Mouse (Mus musculus): ENCODE data around the gene 1700020N01Rik.

Gene 1700020N01Rik

DNA sequence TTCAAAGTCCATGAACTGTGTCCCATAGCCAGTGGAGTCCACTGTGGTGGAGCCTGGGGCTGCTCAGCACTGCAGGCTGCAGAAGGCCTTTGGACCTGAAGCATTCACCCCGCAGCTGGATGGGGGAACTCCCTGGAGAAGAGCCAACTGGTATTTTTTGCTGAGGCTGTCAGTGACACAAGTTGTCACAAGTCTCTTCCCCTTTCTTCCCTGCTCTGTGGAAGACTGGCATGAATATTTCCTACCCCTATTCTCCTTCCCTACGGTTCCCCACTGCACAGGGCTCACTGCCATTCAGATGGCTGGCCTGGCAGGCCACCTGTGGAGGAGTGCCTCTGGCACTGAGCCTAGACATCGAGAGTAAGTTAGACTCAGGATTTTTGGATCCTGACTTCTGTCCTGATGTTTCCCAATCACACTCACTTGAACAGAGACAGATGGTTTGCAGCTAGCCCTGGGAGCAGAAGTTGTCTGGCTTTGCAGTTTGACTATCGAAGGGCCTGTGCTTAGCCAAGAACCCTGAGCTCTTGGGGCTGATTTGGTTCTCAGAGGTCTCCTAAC, 12.1 kb downstream of the 1700020N01Rik start:
- no peak for DNase-seq

DNA sequence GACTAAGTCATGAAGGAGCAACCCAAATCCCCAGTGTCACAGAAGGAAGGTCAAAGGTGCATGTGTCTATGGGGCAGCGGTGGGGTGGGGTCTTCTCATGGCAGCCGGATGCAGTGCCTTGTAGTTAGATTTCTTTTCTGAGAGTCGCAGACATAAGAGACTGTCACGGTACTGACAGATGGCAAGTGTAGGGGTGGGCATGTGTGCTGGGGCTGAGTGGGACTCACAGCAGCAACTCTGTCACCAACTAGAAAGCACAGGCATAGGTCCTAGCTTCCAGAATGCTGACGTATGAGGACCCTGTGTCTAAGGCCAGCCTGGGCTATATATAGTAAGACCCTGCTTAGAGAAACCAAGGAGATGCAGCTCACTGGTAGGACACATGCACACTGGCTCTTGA, 12.7 kb downstream of the 1700020N01Rik start:
- DNase-seq = no peak

DNA sequence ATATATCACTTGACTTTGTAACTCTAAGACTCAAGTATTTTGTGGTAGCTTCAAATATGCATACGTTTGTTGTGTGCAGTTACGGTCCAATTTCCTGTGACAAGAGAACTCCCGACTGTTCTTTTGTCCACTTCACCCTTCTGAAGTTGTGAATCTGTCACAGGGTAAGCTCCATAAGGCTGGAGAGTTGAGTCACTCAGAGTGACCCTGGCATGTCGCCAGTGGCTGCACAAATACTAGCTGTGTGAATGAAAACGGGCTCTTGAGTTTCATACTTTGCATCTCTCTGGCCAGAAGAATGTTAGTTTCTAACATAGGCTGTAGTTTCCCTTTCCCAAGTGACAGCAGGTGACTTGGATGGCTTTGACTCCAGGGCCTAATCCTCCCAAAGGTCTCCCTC, 14.0 kb downstream of the 1700020N01Rik start:
- no peak for DNase-seq

DNA sequence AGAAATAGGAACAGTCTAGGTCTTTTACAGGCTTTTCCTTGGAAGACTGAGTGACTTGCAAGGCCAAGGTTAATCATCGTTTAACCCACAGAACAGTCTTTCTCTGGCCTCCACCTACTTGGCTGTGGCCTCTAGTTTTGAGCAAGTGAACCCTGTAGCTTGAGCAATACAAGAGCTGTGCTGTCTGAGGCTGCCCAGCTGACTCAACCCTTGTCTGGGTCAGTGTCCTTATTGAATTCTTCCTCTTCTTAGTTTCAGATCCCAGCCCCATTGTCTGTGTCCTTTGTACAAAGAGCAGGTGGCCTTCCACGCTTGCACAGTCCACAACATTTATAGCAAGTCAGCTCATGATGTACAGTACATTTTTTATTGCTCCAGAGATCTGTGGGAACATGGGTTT, 16.6 kb downstream of the 1700020N01Rik start:
- no peak for DNase-seq

DNA sequence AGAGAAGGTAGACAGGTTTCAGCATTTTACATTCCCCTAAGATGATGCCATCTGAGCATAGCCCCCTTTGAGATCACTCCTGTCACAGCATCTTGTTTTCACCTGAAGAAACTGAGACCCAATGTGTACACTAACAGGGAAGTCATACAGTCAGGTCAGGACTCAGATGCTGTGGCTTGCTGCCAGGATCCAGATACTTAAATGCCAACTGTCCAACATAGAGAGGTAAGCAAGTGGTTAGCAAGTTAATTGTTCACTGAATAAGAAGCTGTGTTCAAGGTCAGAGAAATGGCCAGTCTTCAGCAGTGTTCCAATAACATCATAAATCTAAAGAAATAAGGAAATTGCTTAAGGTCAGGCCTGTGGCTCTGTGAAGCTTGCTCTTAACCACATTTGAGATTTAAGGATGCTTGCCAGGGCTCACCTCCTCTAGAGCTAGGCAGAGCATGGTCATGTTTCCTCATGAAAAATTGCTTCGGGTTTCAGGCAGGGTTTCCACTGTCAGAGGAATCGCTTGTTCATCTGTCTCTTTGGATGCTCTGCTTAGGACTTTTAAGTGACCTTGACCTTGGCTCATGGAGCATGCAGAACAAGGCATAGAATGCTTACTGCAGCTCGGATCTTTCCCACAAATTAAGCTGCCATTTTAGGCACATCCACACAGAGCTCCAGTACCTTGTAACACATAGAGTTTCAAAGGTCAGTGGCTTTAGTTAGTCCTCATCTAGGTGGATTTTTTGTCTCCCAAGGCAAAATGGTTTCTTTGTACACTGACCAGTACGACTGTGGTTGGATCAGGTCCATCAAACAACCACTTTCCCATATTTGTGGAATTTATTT, 20.3 kb downstream of the 1700020N01Rik start:
- DNase-seq = no peak

DNA sequence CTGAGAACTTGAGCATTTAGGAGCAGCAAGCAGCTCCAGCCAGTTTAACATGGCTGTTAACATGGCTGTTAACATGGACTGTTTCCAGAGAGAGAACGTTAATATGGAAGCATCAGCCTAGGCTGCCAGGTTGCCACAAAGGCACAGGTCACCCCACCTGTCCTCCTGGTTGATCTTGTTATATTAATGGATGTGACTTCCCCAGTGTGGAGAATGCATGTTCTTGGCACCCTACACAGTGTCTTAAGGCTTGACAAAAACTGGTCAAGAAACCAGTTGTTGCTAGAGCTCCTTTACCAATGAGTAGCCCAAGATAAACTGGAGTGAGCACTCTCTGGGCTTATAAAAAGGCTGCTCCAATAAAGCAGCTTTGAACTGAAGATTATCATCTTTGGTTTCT, 21.6 kb downstream of the 1700020N01Rik start:
- DNase-seq = no peak

DNA sequence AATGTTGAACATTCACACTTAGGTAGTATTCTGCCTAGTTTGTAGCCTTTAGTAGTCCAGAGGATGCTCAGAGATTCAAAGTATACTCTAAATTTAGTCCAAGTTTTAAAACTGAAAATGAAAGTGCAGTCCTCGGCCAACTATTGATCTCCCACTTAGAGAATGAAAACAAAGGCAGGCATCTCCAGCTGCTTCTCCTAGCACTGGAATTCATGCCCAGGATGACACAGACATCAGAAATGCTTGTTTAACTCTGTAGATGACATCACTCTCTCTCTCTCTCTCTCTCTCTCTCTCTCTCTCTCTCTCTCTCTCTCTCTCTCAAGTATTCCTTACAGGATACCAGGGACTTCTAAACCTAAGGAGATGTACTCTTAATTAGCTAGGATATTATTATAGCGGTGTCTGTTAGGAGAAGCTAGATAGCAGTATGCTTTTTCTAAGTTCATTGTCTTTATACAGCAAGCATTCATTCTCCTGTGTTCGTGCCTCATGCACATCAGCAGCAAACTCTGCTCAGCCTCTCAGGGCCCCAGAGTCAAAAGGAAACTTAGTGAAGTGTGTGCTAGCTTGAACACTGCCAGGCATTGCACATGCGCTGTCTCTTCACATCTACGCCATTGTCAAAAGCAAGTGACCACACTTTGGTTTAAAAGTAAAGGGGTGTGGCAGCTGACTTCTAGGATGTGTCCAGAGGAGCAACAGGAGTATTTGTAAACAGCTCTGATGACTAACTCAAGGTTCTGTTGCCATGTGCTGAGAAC, 26.0 kb downstream of the 1700020N01Rik start:
- DNase-seq = no peak

DNA sequence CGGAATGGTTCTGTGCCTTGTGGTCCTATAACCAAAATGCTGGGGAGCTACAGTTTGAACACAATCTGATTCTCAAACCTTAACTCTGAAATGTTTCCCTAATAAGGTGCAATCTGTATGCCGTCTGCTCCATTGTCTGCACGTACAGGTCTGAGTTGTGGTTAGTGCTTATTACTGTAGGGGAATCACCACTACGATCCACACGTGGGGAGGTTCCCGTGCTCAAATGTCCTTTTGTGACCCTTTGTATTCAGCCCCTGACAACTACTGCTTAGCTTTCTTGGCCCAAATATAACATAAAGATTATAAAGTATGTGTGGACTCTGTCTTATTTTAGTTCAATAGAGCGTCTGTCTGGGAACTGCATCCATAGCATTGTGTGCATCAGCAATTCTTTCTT, 29.1 kb downstream of the 1700020N01Rik start:
- DNase-seq = no peak

DNA sequence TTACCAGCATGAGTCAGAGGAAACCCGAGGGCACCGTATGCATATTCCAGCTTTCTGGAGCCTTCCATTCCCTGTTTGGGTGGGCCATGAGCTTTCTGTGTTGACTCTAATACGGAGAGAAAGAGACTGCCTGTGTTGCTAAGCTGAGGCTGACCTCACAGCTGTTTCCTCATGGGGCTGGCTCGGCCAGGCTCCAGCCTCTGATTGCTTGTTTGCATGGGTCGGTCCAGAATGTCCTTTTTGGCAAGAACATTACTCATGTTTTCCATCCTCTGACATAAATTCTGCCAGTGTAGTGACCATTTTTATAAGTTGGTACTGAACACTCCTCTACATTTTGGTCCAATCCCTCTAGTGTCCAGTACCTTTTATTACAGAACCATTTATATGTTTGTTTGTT, 35.6 kb downstream of the 1700020N01Rik start:
- no peak for DNase-seq

DNA sequence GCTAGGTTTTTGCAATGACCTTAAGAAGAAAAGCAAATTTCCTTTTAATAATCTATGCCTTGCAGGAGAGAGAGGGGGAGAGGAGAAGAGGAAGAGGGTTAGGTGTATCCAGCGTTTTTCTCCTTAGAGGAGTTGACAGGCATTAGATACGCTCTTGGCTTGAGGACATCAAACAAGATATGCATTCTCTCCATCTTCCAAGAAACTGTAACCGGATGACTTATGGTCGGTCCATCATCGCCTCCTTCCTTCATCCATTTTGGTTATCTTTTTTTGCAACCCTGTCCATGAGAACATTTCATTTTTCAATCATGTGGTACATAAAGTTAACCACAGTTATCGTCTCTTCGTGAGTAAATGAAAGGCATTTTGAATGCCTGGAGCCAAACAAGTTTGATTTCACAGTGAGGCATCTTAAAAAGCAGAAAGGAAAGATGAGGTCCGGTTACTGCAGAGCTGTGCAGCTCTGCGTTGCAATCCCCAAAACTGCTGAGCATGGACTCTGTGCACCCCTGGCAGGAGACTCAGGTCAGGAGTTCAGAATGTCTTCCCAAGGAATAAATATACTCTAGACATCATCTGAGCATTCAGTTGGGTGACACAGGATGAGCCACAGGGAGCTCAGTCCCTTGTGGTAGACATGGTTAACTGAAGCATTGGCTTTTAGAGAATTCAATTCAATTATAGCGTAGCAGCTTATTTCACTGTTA, 36.2 kb downstream of the 1700020N01Rik start:
- DNase-seq = no peak

DNA sequence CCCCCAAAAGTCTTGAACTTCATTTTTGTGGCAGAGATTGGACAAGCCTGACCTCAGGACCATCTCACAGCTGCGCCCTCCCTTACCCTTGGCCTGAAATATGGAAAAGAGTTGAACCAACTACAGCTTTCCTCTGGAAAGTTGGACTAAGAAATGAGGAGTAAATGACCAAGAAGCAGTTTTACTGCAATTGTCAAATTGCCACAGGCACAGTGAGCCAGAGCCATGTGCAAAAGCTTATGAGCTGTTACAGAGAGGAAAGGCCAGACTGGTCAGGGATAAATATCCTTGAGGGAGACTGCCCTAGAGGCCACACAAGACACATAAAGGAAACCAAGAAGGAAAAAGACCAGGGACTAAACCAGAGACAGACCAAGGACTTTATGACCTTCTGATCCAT, 38.5 kb downstream of the 1700020N01Rik start:
- no peak for DNase-seq

DNA sequence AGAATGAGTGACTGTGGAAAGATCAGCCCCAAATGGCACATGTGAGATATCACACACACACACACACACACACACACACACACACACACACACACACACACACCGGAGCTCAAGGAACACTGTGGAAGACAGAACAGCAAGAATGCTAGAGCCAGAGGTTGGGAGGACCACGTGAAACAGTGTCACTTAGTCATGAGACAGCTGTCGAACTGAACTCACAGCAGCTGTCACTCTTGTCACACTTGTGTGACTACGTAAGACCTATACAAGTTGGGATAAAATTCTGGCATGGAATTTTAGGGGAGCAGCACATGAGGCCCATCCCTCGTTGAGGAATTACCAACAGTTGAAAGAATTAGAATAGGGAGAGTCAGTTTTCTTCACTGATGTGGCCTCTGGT, 39.7 kb downstream of the 1700020N01Rik start:
- no peak for DNase-seq

DNA sequence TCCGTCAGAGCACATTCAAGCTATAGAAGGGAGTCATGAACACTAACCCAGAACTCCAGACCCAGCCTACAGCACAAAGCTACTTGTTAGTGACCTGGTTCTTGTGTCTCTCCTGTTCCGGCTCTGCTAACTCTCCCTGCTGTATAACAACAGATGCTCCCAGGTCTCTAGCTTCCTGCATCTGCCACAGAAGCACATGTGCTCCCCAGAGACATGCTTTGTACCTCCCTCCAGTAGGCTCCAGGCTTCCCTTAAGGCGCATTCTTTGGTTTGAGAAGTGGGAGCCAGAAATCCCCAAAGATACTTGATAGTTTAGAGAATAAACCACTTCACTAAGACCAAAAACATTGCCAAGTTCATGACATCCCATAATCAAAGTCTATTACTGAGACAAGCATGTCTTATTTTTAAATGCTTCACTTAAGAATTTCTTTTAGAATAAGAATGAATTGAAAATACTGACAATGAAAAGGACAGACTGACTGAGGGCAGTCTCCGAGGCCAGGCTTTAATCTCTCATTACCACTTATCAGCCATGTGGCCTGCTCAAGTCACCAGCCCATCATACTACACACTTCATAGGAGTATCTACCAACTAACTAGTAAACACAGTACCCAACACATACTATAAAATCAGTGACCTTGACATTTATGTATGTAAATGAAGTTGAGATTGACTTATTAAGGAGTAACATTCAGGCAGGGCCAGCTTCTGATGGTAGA, 43.2 kb downstream of the 1700020N01Rik start:
- no peak for DNase-seq

DNA sequence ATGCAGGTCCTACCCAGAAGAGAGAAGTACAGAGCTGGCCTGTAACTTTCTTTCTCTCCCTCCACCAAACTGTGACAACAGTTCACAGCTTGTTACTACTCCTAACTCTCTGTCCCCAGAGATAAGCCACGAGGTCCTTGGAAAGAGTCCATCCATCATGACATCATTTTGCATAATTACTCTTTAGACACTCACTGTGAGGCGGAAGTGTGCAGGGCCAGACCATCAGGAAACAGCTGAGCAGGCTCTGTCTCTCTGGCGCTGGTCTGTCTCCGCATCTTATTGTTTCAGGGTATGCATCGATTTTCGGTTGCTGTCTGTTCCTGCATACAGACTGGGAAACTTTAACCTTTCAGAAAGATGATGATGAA, 43.8 kb downstream of the 1700020N01Rik start:
- DNase-seq = no peak

DNA sequence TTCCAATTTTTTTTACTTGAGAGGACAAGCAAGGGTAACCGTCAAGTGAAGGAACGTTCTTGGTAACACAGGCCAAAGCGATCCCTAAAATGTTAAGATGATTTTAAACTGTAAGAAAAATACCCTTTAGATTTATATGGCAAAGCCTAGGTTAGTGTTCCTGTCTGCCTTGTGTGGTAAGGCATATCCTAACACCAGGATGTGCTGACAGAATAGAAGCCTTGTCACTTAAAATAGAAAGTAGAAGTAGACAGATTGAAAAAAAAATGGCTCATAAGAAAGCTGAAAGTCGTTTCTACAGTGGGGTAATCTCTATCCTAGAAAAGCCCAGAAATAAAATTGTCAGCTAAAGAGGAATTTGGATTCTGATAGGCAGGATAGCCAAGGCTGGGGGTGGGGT, 58.4 kb downstream of the 1700020N01Rik start:
- no peak for DNase-seq

DNA sequence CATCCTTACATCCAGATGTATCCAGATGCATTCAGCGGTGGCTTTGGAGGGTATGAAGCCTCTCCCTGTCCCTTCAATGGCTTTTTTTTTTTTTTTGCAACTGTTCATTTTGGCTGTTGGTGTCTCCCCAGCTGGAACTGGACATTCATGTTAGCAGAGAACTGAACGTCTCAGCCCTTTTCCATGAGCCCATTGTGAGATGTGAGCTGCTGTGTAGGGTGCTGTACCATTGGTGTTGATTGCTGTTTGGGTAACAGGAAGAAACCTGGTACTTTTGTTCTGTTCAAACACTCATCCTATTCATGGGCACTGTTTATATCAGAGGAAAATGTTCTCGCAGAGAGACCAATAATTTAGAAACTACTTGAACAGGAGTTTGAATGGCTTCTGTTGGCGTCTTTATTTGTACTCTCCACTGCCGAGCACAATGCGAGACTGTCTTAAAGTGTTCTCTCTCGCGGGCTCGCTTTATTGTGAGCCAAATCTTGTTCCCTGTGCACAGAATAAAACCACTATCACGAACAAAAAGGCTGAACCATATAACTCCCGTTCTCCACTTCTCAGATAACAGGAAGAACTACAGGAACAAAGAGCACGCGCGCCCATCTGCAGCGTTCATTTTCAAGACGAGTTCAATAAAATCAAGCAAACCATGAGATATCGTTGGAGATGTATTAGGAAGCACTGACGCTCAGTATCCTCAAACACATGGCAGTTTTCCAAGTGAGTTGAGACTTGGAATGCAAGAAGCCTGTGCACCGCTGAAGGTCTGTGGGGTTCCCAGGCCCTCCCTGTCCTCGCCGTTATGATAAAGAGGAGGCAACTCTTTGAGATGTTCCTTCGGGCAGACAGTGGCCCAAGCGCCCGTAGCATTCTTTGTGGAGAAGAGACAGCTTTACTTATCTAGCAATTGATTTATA, 59.7 kb downstream of the 1700020N01Rik start:
- DNase-seq = no peak

DNA sequence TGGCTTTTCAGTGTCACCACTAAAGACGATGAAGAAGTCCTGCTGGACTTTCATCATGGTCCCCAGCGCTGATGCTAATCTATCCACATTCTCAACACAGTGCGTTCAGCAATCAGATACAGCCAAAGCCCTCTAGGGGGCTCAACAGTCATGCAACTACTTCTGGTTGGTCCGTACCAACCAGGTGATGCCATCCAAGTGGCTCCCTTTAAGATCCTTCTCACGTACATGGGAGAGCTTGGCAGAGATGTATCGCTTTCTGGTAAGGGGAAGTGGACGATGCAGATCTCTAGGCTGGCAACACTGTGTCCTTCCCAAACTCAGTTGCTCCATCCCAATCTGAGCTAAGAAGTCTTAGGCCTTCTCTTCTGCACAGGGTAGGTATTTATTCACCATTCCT, 60.5 kb downstream of the 1700020N01Rik start:
- DNase-seq = no peak

DNA sequence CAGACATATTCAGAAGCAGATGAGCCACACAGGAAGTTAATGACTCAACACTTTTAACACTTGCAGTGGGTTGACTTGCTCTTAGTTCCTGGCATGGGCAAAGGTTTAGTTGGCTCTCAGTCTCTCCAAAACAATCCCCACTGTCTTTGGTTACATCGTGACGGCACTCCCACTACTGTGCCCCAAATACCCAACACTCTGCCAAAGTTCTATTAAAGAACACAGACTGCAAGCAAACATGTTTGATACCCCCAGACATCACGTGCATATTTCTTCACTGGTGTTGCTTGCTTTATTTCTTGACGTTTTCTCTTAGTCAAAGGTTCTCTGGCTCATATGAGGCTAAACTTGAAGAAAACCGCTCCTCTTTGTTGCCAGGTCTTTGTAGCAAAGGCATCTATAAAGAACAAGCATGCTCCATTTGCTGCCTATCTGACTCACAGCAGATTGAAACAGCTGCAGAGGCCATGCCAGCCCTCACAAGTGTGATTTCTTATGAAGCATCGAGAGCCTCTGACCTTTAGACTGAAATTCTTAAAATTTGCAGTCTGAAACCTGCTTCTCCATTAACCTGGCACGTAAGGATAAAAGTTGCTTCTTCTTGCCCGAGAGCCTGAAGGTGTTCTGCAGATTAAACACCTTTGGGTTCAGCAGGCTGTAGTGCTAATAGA, 66.8 kb downstream of the 1700020N01Rik start:
- DNase-seq = no peak

DNA sequence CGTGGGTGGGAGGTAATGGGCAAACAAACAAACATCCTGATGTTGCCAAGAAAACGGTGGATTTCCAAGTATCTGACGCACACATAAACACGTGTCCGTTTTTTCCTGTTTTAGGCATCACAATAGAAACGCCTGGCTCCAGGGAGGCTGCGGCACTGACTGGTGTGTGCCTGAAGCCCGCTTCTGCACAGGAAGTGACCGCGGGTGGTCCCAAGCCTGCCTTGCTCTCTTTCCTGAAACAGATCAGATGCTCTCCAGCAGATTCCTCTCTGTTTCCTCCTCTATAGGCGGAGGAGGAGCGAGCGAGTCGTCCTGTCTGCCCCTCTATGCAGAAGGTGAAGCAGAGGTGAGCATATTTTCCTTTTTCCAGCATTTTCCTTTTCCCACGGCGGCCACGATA, 76.0 kb downstream of the 1700020N01Rik start:
- no peak for DNase-seq

DNA sequence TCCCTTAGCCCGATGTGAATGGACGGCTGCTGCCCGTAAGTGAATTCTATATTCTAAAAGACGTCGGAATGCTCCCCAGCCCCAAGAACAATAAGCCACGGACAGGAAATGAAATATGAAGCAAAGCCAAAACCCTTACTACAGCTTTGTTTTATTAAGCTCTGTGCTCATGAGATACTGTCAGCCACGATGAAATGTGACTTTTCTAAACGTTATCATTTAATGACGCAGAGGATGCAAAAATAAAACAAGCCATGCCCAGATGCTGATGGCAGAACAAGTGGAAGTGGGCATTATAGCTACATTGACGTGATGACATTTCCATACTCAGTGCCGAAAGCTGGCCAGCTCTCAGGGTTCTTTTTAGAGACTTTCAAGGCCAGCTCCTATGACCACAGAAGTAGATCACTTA, 76.8 kb downstream of the 1700020N01Rik start:
- DNase-seq = no peak

DNA sequence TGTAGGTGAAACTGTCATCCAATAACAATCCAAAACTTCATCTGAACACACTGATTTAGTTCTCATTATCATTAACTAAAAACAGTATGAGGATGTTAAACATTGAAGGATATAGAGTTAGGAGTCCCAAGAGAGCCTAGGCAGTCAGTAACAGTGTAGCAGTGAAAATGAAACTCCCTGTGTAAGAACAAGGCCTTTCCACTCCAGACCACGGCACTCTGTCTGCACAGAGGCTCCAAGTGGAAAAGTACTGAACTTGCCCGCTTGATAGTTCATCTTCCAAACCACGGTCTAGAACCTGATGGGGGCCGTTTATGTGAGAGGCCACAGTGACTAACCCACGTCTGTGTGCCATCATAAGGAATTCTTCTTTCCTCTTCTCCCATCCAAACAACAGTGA, 77.2 kb downstream of the 1700020N01Rik start:
- no peak for DNase-seq

Measured in thymus, postnatal 25 days (tissue).